Mouse (Mus musculus) heart, embryonic 11.5 days (tissue): ENCODE results near the gene Zfp280d. TPM values are rescaled to one million over a fixed set of nuclear protein-coding genes. Genes with fewer than 3 reads are reported as not detected.

Experiments
- ATAC-seq: fragments of 200-750 bp; cut with Nextera tagmentation; replicated peaks from 2 replicates; pipeline ENCODE4 v1.8.0; 2017; ENCODE audit warnings: moderate library complexity; ENCODE audit not compliant: insufficient number of reproducible peaks, low FRiP score, low TSS enrichment
- H3K27ac ChIP-seq: fragments of 300-500 bp; sonication (generic); 2 replicates; pipeline ENCODE4 v1.5.1; 2014; ENCODE audit warnings: mild to moderate bottlenecking, low read depth, low read length
- H3K27me3 ChIP-seq: fragments of 300-500 bp; sonication (generic); 2 replicates; pipeline ENCODE4 v1.6.1; 2014; ENCODE audit warnings: mild to moderate bottlenecking, low read length, mixed read lengths; ENCODE audit not compliant: control insufficient read depth, insufficient read depth
- H3K36me3 ChIP-seq: fragments of 300-500 bp; sonication (generic); 2 replicates; pipeline ENCODE4 v1.6.1; 2014; ENCODE audit warnings: mild to moderate bottlenecking, low read length, moderate library complexity, mixed read lengths; ENCODE audit not compliant: control insufficient read depth, insufficient read depth
- H3K4me1 ChIP-seq: fragments of 300-500 bp; sonication (generic); 2 replicates; pipeline ENCODE4 v1.6.1; 2014; ENCODE audit warnings: low read length; ENCODE audit not compliant: control insufficient read depth, insufficient read depth
- H3K4me2 ChIP-seq: fragments of 300-500 bp; sonication (generic); 2 replicates; pipeline ENCODE4 v1.6.1; 2014; ENCODE audit warnings: mild to moderate bottlenecking, moderate library complexity
- H3K4me3 ChIP-seq: fragments of 300-500 bp; sonication (generic); 2 replicates; pipeline ENCODE4 v1.5.1; 2014; ENCODE audit warnings: low read depth, low read length
- H3K9ac ChIP-seq: fragments of 300-500 bp; sonication (generic); 2 replicates; pipeline ENCODE4 v1.6.1; 2014; ENCODE audit warnings: mild to moderate bottlenecking, low read depth, low read length, moderate library complexity
- H3K9me3 ChIP-seq: fragments of 300-500 bp; sonication (generic); replicated peaks from 2 replicates; pipeline ENCODE4 v1.6.1; 2016; ENCODE audit warnings: low read length; ENCODE audit not compliant: control insufficient read depth
- WGBS: fragments of 180-500 bp; shearing (Covaris S2); extraction: QIAGEN DNeasy Blood & Tissue Kit; methylation state at CpG from one replicate; pipeline ENCODE4 v1.1.7; 2014; ENCODE audit not compliant: insufficient replicate concordance; 5-methylcytosine and 5-hydroxymethylcytosine counted together
- polyA plus RNA-seq: library from polyadenylated mRNA; unstranded; fragments of >200 nt; fragmentation: Nextera tagmentation; extraction: Ambion mirVana; gene quantifications from 2 replicates; pipeline ENCODE4 v1.2.1, GENCODE M21; 2014

Zfp280d gene
- polyA plus RNA-seq, 1 experiment from 2014 or later = 31.1 TPM

DNA sequence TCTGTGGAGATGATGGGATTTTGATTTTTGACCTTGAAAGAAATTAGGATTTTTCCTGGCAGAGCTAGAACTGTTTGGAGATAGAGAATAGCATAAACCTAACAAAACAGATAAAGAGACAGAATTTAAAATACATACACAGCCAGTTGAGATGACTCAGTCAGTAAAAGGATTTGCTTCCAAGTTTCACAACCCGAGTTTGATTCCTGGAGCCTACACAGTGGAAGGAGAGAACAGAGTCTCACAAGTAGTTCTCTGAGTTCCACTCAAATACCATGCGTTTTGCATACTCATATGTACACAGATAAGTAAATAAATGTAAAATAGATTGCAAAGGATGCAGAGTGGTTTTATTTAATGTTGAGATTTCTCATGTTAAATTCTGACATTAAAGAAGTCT, 35.1 kb downstream of the Zfp280d start:
- H3K36me3 ChIP-seq = peaks cover 11% of the 10 kb centered on the region
- 90% methylated on average over 2 of the region's 2 CpGs for WGBS

DNA sequence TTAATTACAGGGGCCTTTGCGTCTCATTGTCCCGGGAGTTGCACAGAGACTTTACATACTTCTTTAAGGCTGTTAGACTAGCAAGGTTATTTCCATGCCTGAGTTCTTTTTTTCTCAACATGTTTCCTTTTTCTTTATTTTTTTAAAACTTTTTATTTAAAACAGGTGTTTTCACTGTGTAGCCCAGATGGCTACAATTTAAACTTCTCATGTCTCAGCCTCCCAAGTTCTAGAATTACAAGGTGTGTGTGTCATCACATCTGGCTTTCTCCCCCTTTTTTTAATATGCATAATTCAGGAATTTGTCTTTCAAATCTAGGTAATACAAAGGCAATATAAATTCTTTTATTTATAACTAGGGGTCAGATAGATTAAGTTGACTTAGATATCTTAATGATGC, 58.6 kb downstream of the Zfp280d start:
- H3K36me3 ChIP-seq = peaks cover 5% of the 10 kb centered on the region; the same call in 1 of the 2 replicates
- no peak overlapping the region for H3K9ac ChIP-seq
- H3K4me1 ChIP-seq = no peaks in the 10 kb centered on the region
- WGBS = 96% methylated on average over 2 of the region's 2 CpGs
- no peaks in the 10 kb centered on the region for H3K27me3 ChIP-seq
- ATAC-seq = no peak
- no peak overlapping the region for H3K27ac ChIP-seq
- no peak overlapping the region for H3K4me2 ChIP-seq
- no peaks in the 10 kb centered on the region for H3K9me3 ChIP-seq
- no peak overlapping the region for H3K4me3 ChIP-seq

More for the DNA sequence above, 35.1 kb downstream of the Zfp280d start:
- Histone ChIP-seq H3K4me3 (no peak overlapping the region), H3K27me3 (no peaks in the 10 kb centered on the region), H3K27ac (no peak overlapping the region), H3K9ac (no peak overlapping the region), H3K4me1 (no peaks in the 10 kb centered on the region), H3K4me2 (no peak overlapping the region), H3K9me3 (no peaks in the 10 kb centered on the region)
- ATAC-seq = no peak

DNA sequence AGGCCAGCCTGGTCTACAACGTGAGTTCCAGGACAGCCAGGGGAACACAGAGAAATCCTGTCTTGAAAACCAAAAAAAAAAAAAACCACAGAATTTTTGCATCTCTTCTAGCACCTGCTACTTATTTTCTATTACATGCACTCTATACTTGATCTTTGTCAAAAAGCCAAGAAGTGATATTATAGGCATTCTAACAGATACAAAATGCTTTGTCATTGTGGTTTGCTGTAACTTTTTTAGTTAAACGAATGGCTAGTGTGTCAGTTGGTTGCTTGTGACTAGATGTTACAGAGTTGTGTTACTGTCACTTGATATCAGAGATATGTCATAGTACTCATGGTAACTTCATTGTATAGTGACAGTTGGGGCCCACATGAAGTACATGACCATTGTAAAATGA, 61.4 kb downstream of the Zfp280d start:
- Histone ChIP-seq H3K9me3 (no peaks in the 10 kb centered on the region), H3K4me1 (no peaks in the 10 kb centered on the region), H3K36me3 (peaks cover 8% of the 10 kb centered on the region; the same call in 1 of the 2 replicates), H3K27ac (no peak overlapping the region), H3K4me3 (no peak overlapping the region), H3K4me2 (no peak overlapping the region), H3K27me3 (no peaks in the 10 kb centered on the region), H3K9ac (no peak overlapping the region)
- ATAC-seq = no peak
- 77% methylated on average over 2 of the region's 2 CpGs for WGBS

DNA sequence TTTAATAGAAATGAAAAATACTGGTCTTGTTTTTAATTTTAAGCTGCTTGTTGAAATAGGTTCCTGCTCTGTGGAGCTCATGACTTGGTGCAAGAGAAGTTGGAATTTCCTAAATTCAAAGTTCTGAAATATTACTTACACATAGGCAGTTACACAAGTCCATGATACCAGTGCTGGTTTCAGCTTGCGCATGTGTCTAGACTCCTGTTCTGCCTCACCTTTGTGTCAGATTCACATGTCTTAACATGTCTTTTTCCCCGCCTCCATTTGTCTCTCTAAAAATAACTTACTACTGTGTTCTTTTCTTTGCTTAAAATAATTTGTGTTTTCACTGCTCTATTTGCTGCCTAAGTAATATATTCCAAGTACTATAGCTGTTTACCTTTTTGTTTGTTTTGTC, 64.5 kb downstream of the Zfp280d start:
- Histone ChIP-seq H3K4me2 (no peak overlapping the region), H3K27ac (no peak overlapping the region), H3K36me3 (peaks cover 7% of the 10 kb centered on the region; the same call in 1 of the 2 replicates), H3K4me3 (no peak overlapping the region), H3K9ac (no peak overlapping the region), H3K9me3 (no peaks in the 10 kb centered on the region), H3K4me1 (peaks cover 3% of the 10 kb centered on the region; the same call in 1 of the 2 replicates), H3K27me3 (no peaks in the 10 kb centered on the region)
- 87% methylated on average over 2 of the region's 2 CpGs for WGBS
- ATAC-seq = no peak

DNA sequence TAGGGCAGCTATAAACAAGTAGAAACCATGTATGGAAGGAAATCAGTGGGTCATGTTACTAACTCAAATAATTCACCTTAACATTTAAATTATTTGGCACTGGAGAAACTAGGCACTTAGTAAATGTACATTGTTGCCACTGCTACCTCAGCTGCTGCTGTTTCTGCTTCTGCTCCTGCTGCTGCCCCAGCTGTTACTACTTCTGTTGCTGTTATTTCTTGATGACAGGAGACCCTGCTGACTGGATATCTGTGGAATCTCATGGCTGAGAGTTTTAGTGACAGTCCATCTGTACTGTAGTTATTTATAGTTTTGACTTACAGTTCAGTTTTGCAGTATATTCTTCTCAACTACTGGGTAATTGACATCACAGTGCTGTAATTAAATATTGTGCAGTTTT, 69.2 kb downstream of the Zfp280d start:
- Histone ChIP-seq H3K36me3 (peaks cover 4% of the 10 kb centered on the region; the same call in 1 of the 2 replicates), H3K4me3 (no peak overlapping the region), H3K9me3 (no peaks in the 10 kb centered on the region), H3K9ac (no peak overlapping the region), H3K4me2 (no peak overlapping the region), H3K27ac (peak overlapping the region; percentile 29; the same call in 1 of the 2 replicates), H3K27me3 (no peaks in the 10 kb centered on the region), H3K4me1 (peaks cover 3% of the 10 kb centered on the region; the same call in 1 of the 2 replicates)
- no peak for ATAC-seq

DNA sequence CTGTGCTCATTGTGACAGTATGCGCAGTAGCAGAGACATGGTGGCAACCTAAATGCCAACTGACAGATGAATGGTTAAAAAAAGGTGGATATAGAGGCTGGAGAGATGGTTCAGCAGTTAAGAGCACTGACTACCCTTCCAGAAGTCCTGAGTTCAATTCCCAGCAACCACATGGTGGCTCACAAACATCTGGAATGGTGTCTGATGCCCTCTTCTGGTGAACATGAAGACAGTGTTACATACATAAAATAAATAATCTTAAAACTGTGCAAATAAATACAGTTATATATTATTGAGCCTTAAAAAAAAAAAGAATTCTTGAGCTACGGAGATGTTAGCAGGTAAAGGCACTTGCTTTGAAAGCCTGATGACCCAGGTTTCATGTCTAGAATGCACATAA, 97.7 kb downstream of the Zfp280d start:
- no peak overlapping the region for H3K4me2 ChIP-seq
- no peak overlapping the region for H3K4me3 ChIP-seq
- no peak overlapping the region for H3K9ac ChIP-seq
- H3K27ac ChIP-seq = no peak overlapping the region
- no peaks in the 10 kb centered on the region for H3K27me3 ChIP-seq
- H3K36me3 ChIP-seq = no peaks in the 10 kb centered on the region
- ATAC-seq = no peak
- WGBS = 85% methylated on average over 2 of the region's 2 CpGs
- H3K9me3 ChIP-seq = no peaks in the 10 kb centered on the region
- H3K4me1 ChIP-seq = no peaks in the 10 kb centered on the region

DNA sequence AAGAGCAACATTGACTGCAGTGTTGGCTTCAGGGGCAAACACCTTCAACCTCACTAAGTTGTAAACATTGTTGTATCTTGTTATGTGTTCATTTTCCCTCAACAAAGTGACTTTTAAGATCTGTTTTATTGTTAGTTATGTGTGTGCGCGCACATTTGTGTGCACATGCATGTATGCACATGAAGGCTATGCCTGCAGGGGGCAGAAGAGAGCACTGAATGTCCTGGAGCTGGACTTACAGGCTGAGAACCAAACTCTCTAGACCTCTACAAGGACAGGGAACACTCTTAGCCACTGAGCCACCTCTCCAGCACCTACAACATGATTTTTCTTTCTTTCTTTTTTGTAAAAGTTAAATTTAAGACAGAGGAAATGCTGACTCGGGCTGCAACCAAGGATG, 99.4 kb downstream of the Zfp280d start:
- H3K4me1 ChIP-seq = no peaks in the 10 kb centered on the region
- no peak overlapping the region for H3K4me2 ChIP-seq
- H3K27me3 ChIP-seq = no peaks in the 10 kb centered on the region
- WGBS = 88% methylated on average over 3 of the region's 3 CpGs
- H3K9me3 ChIP-seq = no peaks in the 10 kb centered on the region
- no peak overlapping the region for H3K9ac ChIP-seq
- H3K27ac ChIP-seq = no peak overlapping the region
- no peaks in the 10 kb centered on the region for H3K36me3 ChIP-seq
- no peak for ATAC-seq
- no peak overlapping the region for H3K4me3 ChIP-seq

DNA sequence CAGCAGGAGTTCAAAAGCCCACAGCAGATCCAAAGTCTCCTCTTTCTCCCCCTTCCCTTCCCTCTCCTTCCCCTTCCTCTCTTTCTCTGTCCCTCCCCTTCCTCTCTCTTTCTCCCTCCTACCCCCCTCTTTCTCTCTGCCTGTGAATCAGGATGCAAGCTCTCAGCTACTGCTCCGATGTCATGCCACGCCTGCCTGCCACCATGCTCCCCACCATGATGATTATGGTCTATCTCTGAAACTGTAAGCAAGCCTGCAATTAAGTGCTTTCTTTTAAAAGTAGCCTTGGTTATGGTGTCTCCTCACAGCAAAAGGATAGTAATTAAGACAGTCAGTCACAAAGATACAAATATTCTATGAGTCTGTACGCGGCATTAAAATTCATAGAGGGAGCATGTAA, 100.3 kb downstream of the Zfp280d start:
- Histone ChIP-seq H3K36me3 (no peaks in the 10 kb centered on the region), H3K4me2 (no peak overlapping the region), H3K27me3 (no peaks in the 10 kb centered on the region), H3K4me3 (no peak overlapping the region), H3K27ac (no peak overlapping the region), H3K9ac (no peak overlapping the region), H3K9me3 (no peaks in the 10 kb centered on the region), H3K4me1 (no peaks in the 10 kb centered on the region)
- WGBS = 65% methylated on average over 4 of the region's 4 CpGs
- ATAC-seq = no peak

DNA sequence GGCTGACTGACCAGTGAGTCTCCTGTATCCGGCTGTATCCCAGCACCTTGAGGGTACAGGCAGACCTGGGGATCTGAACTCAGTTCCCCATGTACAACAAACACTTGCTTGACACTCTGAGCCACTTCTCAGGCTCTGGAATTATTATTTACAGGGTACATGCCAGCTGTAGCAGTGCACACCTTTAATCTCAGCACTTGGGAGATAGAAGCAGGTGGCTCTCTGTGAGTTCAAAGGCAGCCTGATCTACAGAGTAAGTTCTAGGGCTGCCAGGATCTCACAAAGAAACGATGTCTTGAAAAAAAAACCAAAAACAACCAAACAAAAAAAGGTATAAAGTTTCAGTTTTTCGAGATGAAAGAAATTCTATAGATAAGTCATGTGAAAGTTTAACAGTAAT, 101.0 kb downstream of the Zfp280d start:
- no peak overlapping the region for H3K4me3 ChIP-seq
- H3K9ac ChIP-seq = no peak overlapping the region
- no peaks in the 10 kb centered on the region for H3K4me1 ChIP-seq
- ATAC-seq = no peak
- no peak overlapping the region for H3K4me2 ChIP-seq
- no peaks in the 10 kb centered on the region for H3K36me3 ChIP-seq
- 69% methylated on average over 3 of the region's 3 CpGs for WGBS
- H3K9me3 ChIP-seq = no peaks in the 10 kb centered on the region
- no peaks in the 10 kb centered on the region for H3K27me3 ChIP-seq
- no peak overlapping the region for H3K27ac ChIP-seq
